Mouse (Mus musculus): ENCODE measurements around the gene Fam13a. TPM values are rescaled to one million over a fixed set of nuclear protein-coding genes. Genes with fewer than 3 reads are reported as not detected.

Fam13a gene
- 1.8 and 6.0 TPM in 2 replicates for polyA plus RNA-seq (2012; rRNA removed; ENCODE audit: low replicate concordance)

GRCm38 (mm10) chr6:59024164-59024724 lies at the start of gene Fam13a:
Gene Fam13a, minus strand, starts transcription at chr6:59024549.

GRCm38 (mm10) chr6:58906852-58907261 lies 117.5 kb downstream of the Fam13a start, which contains the start of gene Nap1l5:
Gene Nap1l5, minus strand, starts transcription at chr6:58907076.

Other genes with a start within 250 kb of the Fam13a start
- 8.4 and 10.5 TPM in 2 replicates for gene Herc3, start 193.1 kb downstream of the Fam13a start, polyA plus RNA-seq (2012; rRNA removed; ENCODE audit: low replicate concordance)
- 0.53 and 1.2 TPM in 2 replicates for gene Nap1l5, start 117.5 kb downstream of the Fam13a start, polyA plus RNA-seq (2012; rRNA removed; ENCODE audit: low replicate concordance)
- gene Tigd2, start 184.3 kb upstream of the Fam13a start, polyA plus RNA-seq (2012; rRNA removed; ENCODE audit: low replicate concordance): 3.1 and 3.2 TPM in 2 replicates

Data from duodenum, adult 2 months (tissue).